Mouse (Mus musculus) small intestine, adult 2 months (tissue): ENCODE results near the gene Cacna2d3. TPM values are rescaled to one million over a fixed set of nuclear protein-coding genes. Genes with fewer than 3 reads are reported as not detected.

Experiments
- H3K27ac ChIP-seq: fragments of 200-500 bp; 2 replicates; pipeline ENCODE4 v1.5.1; 2012; ENCODE audit warnings: low read depth, low read length, control low read depth, inconsistent platforms; ENCODE audit not compliant: insufficient read depth
- H3K27me3 ChIP-seq: fragments of 200-500 bp; 2 replicates; pipeline ENCODE4 v1.6.1; 2012; ENCODE audit warnings: mild to moderate bottlenecking, moderate library complexity, low read length, inconsistent platforms; ENCODE audit not compliant: control insufficient read depth, insufficient read depth
- H3K36me3 ChIP-seq: fragments of 200-500 bp; 2 replicates; pipeline ENCODE4 v1.6.1; 2012; ENCODE audit warnings: mild to moderate bottlenecking, low read length, control low read depth, inconsistent platforms; ENCODE audit not compliant: control insufficient read depth, insufficient read depth
- H3K4me1 ChIP-seq: fragments of 200-500 bp; 2 replicates; pipeline ENCODE4 v1.6.1; 2012; ENCODE audit warnings: low read length, inconsistent platforms, mixed read lengths; ENCODE audit not compliant: control insufficient read depth, insufficient read depth, insufficient read length
- H3K4me3 ChIP-seq: fragments of 200-500 bp; 2 replicates; pipeline ENCODE4 v1.5.1; 2012; ENCODE audit warnings: low read depth, mild to moderate bottlenecking, control low read depth, inconsistent platforms, low read length, moderate library complexity
- CTCF ChIP-seq: fragments of 200-500 bp; IDR thresholded peaks from 2 replicates; pipeline ENCODE4 v1.5.1; 2012; ENCODE audit warnings: low read depth, mild to moderate bottlenecking, control low read depth, inconsistent platforms, low read length, moderate library complexity, mixed read lengths; ENCODE audit not compliant: insufficient replicate concordance, insufficient read length; ENCODE audit errors: extremely low read depth
- POLR2A ChIP-seq: fragments of 200-500 bp; IDR thresholded peaks from 2 replicates; pipeline ENCODE4 v1.6.1; 2012; ENCODE audit warnings: low read depth, mild to moderate bottlenecking, control low read depth, inconsistent platforms, low read length, moderate library complexity
- WGBS: fragments of 180-500 bp; shearing (Covaris S2); methylation state at CpG from one replicate; pipeline ENCODE4 v1.1.7; 2018; 5-methylcytosine and 5-hydroxymethylcytosine counted together
- polyA plus RNA-seq: library from polyadenylated mRNA; depleted of rRNA; stranded (reverse); fragments of >200 nt; gene quantifications from 2 replicates; pipeline ENCODE4 v1.2.3, GENCODE M21; 2012

Gene Cacna2d3
- polyA plus RNA-seq, 1 experiment, result 0.27 TPM

GRCm38 (mm10) chr14:29027276-29027675, 694.4 kb downstream of the Cacna2d3 start:
- H3K27me3 ChIP-seq, result no peaks in the 10 kb centered on the region
- H3K4me3 ChIP-seq, result no peak overlapping the region
- WGBS, result 80% methylated on average over 5 of the region's 5 CpGs
- no peak for TF ChIP-seq POLR2A
- TF ChIP-seq CTCF, result no peak
- no peaks in the 10 kb centered on the region for H3K4me1 ChIP-seq
- H3K36me3 ChIP-seq, result no peaks in the 10 kb centered on the region
- no peak overlapping the region for H3K27ac ChIP-seq

GRCm38 (mm10) chr14:29025335-29025734, 696.3 kb downstream of the Cacna2d3 start:
- Histone ChIP-seq H3K4me3 (no peak overlapping the region), H3K4me1 (no peaks in the 10 kb centered on the region), H3K27me3 (no peaks in the 10 kb centered on the region), H3K36me3 (no peaks in the 10 kb centered on the region), H3K27ac (no peak overlapping the region)
- TF ChIP-seq CTCF, result no peak
- TF ChIP-seq POLR2A, result no peak
- WGBS, result 77% methylated on average over 6 of the region's 6 CpGs

DNA sequence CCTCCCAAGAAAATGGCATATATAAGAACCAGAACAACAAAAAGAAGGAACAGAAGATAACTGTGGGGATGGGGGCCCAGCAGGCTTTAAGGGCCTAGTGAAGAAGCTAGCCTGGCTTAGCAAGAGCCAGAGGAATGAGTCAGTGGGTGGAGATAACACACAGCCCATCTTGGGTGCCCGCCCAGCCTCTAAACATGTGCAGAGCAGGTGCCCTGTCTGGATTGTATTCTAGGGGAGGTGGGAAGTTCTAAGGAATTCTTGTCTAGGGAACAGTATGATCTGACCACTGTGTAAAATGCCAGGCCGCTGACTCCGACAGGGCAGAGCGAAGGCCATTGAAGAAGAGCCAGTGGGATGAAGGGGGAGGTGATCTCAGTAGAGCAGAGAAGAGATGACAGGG, 698.4 kb downstream of the Cacna2d3 start:
- 95% methylated on average over 4 of the region's 4 CpGs for WGBS
- no peak overlapping the region for H3K27ac ChIP-seq
- no peaks in the 10 kb centered on the region for H3K27me3 ChIP-seq
- H3K4me3 ChIP-seq, result no peak overlapping the region
- TF ChIP-seq POLR2A (no peak), CTCF (no peak)
- H3K36me3 ChIP-seq, result no peaks in the 10 kb centered on the region
- H3K4me1 ChIP-seq, result no peaks in the 10 kb centered on the region

DNA sequence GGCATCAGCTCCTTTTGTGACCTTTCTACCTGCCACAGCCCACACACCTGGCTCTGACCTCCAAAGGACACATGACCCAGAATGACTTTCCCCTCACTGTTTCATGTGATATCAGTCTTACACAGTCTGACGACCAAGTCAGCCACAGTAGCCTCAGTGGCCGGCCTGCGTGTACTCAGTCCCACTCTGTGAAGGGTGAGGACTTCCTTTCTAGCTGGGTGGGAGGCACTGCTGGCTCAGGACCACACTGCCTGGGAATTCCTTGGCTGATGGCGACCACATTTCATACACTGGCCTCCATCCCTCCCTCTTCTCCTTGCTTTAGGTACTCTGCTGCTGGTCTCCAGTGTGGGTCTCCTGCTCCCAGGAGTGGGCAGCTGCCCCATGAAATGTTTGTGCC, 700.4 kb downstream of the Cacna2d3 start:
- WGBS, result 70% methylated on average over 4 of the region's 4 CpGs
- no peak overlapping the region for H3K27ac ChIP-seq
- H3K4me1 ChIP-seq, result no peaks in the 10 kb centered on the region
- TF ChIP-seq POLR2A, result no peak
- no peak for TF ChIP-seq CTCF
- no peaks in the 10 kb centered on the region for H3K27me3 ChIP-seq
- no peak overlapping the region for H3K4me3 ChIP-seq
- H3K36me3 ChIP-seq, result no peaks in the 10 kb centered on the region

DNA sequence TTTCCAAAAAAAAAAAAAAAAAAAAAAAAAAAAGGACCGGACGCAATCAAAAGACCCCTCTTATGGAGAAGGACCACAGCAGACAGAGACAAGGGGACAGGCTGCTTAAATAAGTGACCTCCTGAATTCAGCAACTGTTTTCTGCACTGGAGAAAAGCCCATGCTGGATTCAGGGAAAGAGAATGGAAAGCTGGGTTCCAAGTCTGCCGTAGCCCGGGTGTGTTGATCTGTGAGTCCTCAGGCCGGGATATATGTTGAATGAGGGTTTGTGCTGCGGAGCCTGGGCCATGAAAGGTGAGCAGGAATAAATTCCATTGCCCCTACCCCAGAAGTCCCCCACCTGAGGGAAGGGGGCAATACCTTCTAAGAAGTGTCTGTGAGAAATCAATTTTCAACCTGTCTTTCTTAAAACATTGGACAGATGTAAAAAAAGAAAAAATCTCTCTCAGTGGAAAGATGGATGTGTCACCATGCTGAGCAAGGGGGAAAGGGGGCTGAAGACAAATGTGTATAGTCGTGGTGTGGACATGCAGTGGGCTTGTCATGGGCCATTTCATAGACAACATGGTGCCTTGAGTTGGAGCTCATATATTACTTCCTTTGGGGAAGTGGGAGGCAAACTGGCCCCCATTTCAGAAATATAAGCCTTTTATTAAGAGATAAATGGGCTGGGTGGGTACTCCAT, 703.2 kb downstream of the Cacna2d3 start:
- no peaks in the 10 kb centered on the region for H3K27me3 ChIP-seq
- 62% methylated on average over 7 of the region's 7 CpGs for WGBS

GRCm38 (mm10) chr14:29017883-29018282, 703.8 kb downstream of the Cacna2d3 start, which contains the start of gene Lrtm1:
Gene Lrtm1 (plus strand): TSS chr14:29018208.
- Histone ChIP-seq H3K4me3 (no peak within 1 kb of the TSS), H3K36me3 (no peaks in the 10 kb centered on the region), H3K27ac (no peak within 1 kb of the TSS), H3K27me3 (no peaks in the 10 kb centered on the region), H3K4me1 (no peaks in the 10 kb centered on the region)
- 43% methylated on average over 5 of the region's 5 CpGs for WGBS
- no peak for TF ChIP-seq POLR2A
- TF ChIP-seq CTCF, result no peak

More for the DNA sequence above, 703.2 kb downstream of the Cacna2d3 start:
- Histone ChIP-seq H3K36me3 (no peaks in the 10 kb centered on the region), H3K4me1 (no peaks in the 10 kb centered on the region), H3K27ac (no peak overlapping the region), H3K4me3 (no peak overlapping the region)
- TF ChIP-seq CTCF, result no peak
- no peak for TF ChIP-seq POLR2A

GRCm38 (mm10) chr14:29015896-29016295, 705.8 kb downstream of the Cacna2d3 start:
- Histone ChIP-seq H3K36me3 (no peaks in the 10 kb centered on the region), H3K4me1 (no peaks in the 10 kb centered on the region), H3K27ac (no peak overlapping the region), H3K27me3 (no peaks in the 10 kb centered on the region), H3K4me3 (no peak overlapping the region)
- WGBS, result 54% methylated on average over 5 of the region's 5 CpGs
- TF ChIP-seq CTCF (no peak), POLR2A (no peak)
